Mouse (Mus musculus) midbrain, embryonic 14.5 days (tissue): ENCODE data around the gene Rab3gap2. TPM values are rescaled to one million over a fixed set of nuclear protein-coding genes. Genes with fewer than 3 reads are reported as not detected.

Experiments
- ATAC-seq: fragments of 200-750 bp; cut with Nextera tagmentation; 2 replicates; pipeline ENCODE4 v1.8.0; 2017; ENCODE audit warnings: moderate number of reproducible peaks, moderate library complexity; ENCODE audit not compliant: low FRiP score, low TSS enrichment
- DNase-seq: peaks from one replicate; pipeline ENCODE4 v3.0.0-alpha.2; 2015
- H3K27ac ChIP-seq: fragments of 300-500 bp; sonication (generic); replicated peaks from 2 replicates; pipeline ENCODE4 v1.5.1; 2014; ENCODE audit warnings: mild to moderate bottlenecking, low read depth, low read length, moderate library complexity
- H3K27me3 ChIP-seq: fragments of 300-500 bp; sonication (generic); 2 replicates; pipeline ENCODE4 v1.6.1; 2014; ENCODE audit warnings: low read length, control low read depth, mixed read lengths; ENCODE audit not compliant: control insufficient read depth, insufficient read depth
- H3K36me3 ChIP-seq: fragments of 300-500 bp; sonication (generic); 2 replicates; pipeline ENCODE4 v1.6.1; 2014; ENCODE audit warnings: low read length, control low read depth; ENCODE audit not compliant: control insufficient read depth, insufficient read depth
- H3K4me1 ChIP-seq: fragments of 300-500 bp; sonication (generic); 2 replicates; pipeline ENCODE4 v1.6.1; 2014; ENCODE audit warnings: mild to moderate bottlenecking, antibody characterized with exemption, low read length, control low read depth; ENCODE audit not compliant: control insufficient read depth, insufficient read depth
- H3K4me2 ChIP-seq: fragments of 300-500 bp; sonication (generic); 2 replicates; pipeline ENCODE4 v1.6.1; 2014; ENCODE audit warnings: mild to moderate bottlenecking, low read length, moderate library complexity
- H3K4me3 ChIP-seq: fragments of 300-500 bp; sonication (generic); replicated peaks from 2 replicates; pipeline ENCODE4 v1.5.1; 2014; ENCODE audit warnings: low read depth, low read length
- H3K9ac ChIP-seq: fragments of 300-500 bp; sonication (generic); replicated peaks from 2 replicates; pipeline ENCODE4 v1.6.1; 2014; ENCODE audit warnings: mild to moderate bottlenecking, low read length, moderate library complexity
- H3K9me3 ChIP-seq: fragments of 300-500 bp; sonication (generic); 2 replicates; pipeline ENCODE4 v1.6.1; 2016; ENCODE audit warnings: low read length, control low read depth, mixed read lengths; ENCODE audit not compliant: control insufficient read depth
- WGBS: fragments of 180-500 bp; shearing (Covaris S2); extraction: QIAGEN DNeasy Blood & Tissue Kit; methylation state at CpG from one replicate; pipeline ENCODE4 v1.1.7; 2014; 5-methylcytosine and 5-hydroxymethylcytosine counted together
- polyA plus RNA-seq: library from polyadenylated mRNA; unstranded; fragments of >200 nt; fragmentation: Nextera tagmentation; extraction: Ambion mirVana; gene quantifications from 2 replicates; pipeline ENCODE4 v1.2.1, GENCODE M21; 2014

Rab3gap2 gene
- 20.6 and 26.5 TPM in 2 replicates for polyA plus RNA-seq

GRCm38 (mm10) chr1:185203909-185204661 lies at the start of gene Rab3gap2:
Gene Rab3gap2 (plus strand): TSS chr1:185204117.
- ATAC-seq (peak; percentile 93), DNase-seq (peak; percentile 99)
- peak within 1 kb of the TSS; percentile 80 for H3K27ac ChIP-seq
- H3K4me3 ChIP-seq, result peak within 1 kb of the TSS; percentile 77
- peaks cover 11% of the 10 kb centered on the region for H3K4me1 ChIP-seq
- H3K36me3 ChIP-seq, result no peaks in the 10 kb centered on the region
- peak within 1 kb of the TSS; percentile 80 for H3K9ac ChIP-seq
- H3K9me3 ChIP-seq, result no peaks in the 10 kb centered on the region
- peak within 1 kb of the TSS; percentile 82 for H3K4me2 ChIP-seq
- under 1% methylated on average over 57 of the region's 57 CpGs for WGBS
- H3K27me3 ChIP-seq, result no peaks in the 10 kb centered on the region

DNA sequence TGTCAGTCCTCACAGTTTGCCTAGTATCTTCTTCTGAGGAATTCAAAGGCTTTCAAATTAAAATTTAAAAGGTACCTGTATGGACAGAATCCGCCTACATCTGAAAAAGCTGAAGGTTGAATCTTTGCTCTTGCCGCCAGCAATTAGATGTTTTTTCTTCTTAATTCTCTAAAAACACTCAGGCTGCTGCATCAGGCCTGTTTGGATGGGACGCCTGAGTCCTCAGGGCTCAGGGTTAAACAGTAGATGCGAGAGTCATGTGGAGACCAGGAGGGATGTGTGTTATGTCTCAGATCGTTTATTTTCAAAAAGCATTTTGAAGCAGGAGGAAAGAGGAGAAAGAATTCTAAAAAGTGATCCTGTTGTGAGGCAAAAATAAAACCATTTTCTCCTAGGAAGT lies 30.3 kb upstream of the Rab3gap2 start:
- WGBS, result 93% methylated on average over 5 of the region's 5 CpGs
- no peak overlapping the region for H3K27ac ChIP-seq
- no peaks in the 10 kb centered on the region for H3K9me3 ChIP-seq
- H3K4me1 ChIP-seq, result no peaks in the 10 kb centered on the region
- no peak overlapping the region for H3K4me3 ChIP-seq
- DNase-seq (no peak), ATAC-seq (no peak)
- no peak overlapping the region for H3K9ac ChIP-seq
- H3K27me3 ChIP-seq, result no peaks in the 10 kb centered on the region
- no peaks in the 10 kb centered on the region for H3K36me3 ChIP-seq
- no peak overlapping the region for H3K4me2 ChIP-seq

- Histone ChIP-seq H3K9ac (no peak overlapping the region), H3K27me3 (no peaks in the 10 kb centered on the region), H3K9me3 (no peaks in the 10 kb centered on the region), H3K4me3 (no peak overlapping the region), H3K27ac (no peak overlapping the region), H3K4me2 (no peak overlapping the region), H3K4me1 (no peaks in the 10 kb centered on the region), H3K36me3 (no peaks in the 10 kb centered on the region)
- WGBS, result 89% methylated on average over 6 of the region's 6 CpGs
- ATAC-seq (no peak), DNase-seq (no peak)
These were observed 26.1 kb upstream of the Rab3gap2 start for GRCm38 (mm10) chr1:185177860-185178259.

DNA sequence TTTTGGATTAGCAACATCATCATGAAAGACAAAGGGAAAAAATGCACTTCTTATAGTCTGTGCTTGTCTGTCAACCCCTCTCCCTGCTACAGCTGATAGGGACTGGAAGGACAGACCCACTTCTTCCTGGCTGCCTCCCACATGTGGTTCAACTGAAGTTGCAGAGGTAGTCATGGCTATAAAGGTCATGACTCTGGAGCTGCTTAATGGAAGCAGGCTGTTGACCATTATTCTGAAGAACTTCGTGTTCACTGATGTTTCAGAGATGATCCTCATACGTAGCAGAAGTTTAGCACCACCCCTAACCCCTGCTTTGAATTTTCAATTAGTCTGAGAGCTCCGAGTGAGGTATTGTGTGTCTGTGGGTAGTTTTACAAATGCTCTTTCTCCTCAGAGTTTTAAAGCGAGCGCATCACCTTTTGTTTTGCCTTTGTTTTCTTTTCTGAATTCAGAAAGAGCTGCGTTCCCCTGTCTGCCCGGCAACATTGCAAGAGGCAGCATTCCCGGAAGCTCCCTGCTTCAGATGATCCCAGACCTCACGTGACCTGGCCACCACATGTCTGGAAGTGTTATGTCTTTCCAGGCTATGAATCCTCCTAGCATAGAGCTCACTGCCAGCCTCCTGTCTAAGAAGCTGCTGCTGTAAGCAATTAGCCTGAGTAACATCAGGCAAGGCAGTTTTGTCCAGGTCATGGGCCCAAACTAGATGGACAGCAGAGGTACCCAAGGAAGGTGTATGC lies 20.2 kb upstream of the Rab3gap2 start:
- DNase-seq, result peak; percentile 35
- Histone ChIP-seq H3K27ac (no peak overlapping the region), H3K4me3 (no peak overlapping the region)

DNA sequence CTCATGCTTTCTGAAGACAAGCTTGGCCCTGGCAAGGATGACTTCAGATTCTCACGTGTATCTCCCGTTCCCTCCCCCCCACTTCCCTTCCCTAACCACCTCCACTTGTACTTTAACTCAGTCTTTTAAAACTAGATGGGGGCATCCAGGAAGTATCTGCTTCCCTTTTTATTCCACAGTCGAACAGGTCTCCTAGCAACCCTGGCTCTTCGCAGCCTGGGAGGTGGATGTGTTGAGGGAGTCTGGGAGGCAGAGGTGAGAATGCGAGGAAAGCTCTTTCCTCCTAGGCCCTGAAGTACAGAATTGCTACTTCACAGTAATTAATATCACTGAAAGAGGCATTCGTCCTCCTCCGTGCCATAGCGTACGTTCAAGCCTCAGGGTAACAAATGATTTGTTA lies 18.4 kb upstream of the Rab3gap2 start:
- WGBS, result 31% methylated on average over 9 of the region's 9 CpGs
- Histone ChIP-seq H3K4me3 (no peak overlapping the region), H3K36me3 (no peaks in the 10 kb centered on the region), H3K27ac (no peak overlapping the region), H3K4me1 (0 out of 2 replicates have a peak, but pooled peaks cover 3% of the 10 kb centered on the region), H3K9ac (no peak overlapping the region), H3K9me3 (no peaks in the 10 kb centered on the region), H3K4me2 (no peak overlapping the region), H3K27me3 (no peaks in the 10 kb centered on the region)
- ATAC-seq (no peak), DNase-seq (peak; percentile 50)

More for the DNA sequence above, 20.2 kb upstream of the Rab3gap2 start:
- H3K4me1 ChIP-seq, result 0 out of 2 replicates have a peak, but pooled peaks cover 3% of the 10 kb centered on the region
- no peak for ATAC-seq
- H3K36me3 ChIP-seq, result no peaks in the 10 kb centered on the region
- H3K9me3 ChIP-seq, result no peaks in the 10 kb centered on the region
- no peak overlapping the region for H3K9ac ChIP-seq
- H3K27me3 ChIP-seq, result no peaks in the 10 kb centered on the region
- 26% methylated on average over 9 of the region's 9 CpGs for WGBS
- H3K4me2 ChIP-seq, result 0 out of 2 replicates have a peak overlapping the region, but pooled peaks have one; percentile 15

DNA sequence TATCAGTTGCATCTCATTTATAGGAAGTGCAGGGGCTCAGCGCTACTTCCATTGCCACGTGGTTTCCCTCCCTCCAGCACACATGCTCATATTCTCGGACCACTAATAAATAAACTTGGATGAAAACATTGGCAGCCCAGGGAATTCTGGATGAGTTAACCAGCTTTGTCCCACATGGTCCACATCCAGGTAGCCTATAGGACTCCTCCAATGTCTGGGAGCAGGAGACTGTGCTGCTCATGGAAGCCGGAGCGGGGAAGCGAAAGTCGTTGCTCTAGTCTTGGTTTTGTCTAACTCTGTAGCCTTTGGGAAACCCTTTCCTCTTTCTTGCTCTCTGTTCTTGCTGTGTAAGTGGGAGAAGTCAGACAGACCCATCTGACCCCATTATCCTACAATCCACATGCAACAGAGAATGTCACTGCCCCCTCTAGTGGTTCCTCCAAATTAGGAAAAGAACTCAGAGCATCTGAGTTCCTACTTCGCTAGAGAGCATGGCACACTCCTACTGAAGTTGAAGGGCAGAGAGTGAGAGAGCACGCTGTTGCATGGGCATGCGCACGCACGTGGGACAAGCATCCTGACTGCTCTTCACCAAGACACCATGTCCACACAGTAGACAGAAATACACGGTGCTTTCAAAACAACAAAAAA lies 16.7 kb upstream of the Rab3gap2 start:
- WGBS, result 67% methylated on average over 13 of the region's 13 CpGs
- Histone ChIP-seq H3K27ac (no peak overlapping the region), H3K9ac (no peak overlapping the region), H3K27me3 (no peaks in the 10 kb centered on the region), H3K9me3 (no peaks in the 10 kb centered on the region), H3K4me2 (no peak overlapping the region), H3K36me3 (no peaks in the 10 kb centered on the region), H3K4me3 (no peak overlapping the region), H3K4me1 (0 out of 2 replicates have a peak, but pooled peaks cover 3% of the 10 kb centered on the region)
- DNase-seq (peak; percentile 85), ATAC-seq (peak; percentile 43; the same call in 1 of the 2 replicates)

DNA sequence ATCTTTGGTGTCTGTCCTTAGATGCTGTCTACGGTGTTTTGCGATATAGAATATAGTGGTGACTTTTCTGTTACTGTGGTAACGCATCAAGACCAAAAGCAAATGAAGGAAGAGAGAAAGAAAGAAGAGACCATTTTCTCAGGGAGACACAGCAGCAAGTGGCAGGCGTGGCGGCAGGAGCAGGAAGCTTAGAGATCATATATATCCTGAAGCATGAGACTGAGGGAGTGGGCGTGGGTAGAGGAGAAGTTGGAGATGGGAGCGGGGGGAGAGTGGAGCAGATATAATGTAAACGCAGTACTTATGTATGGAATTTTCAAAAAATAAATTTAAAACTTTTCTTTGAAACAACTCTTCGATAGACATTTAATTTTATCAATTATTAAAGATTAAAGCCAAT lies 14.0 kb upstream of the Rab3gap2 start:
- no peak overlapping the region for H3K9ac ChIP-seq
- no peaks in the 10 kb centered on the region for H3K4me1 ChIP-seq
- ATAC-seq (no peak), DNase-seq (no peak)
- H3K4me2 ChIP-seq, result no peak overlapping the region
- no peaks in the 10 kb centered on the region for H3K9me3 ChIP-seq
- WGBS, result 90% methylated on average over 9 of the region's 9 CpGs
- H3K36me3 ChIP-seq, result no peaks in the 10 kb centered on the region
- no peak overlapping the region for H3K4me3 ChIP-seq
- no peak overlapping the region for H3K27ac ChIP-seq
- no peaks in the 10 kb centered on the region for H3K27me3 ChIP-seq

GRCm38 (mm10) chr1:185192087-185192486 lies 11.8 kb upstream of the Rab3gap2 start:
- Histone ChIP-seq H3K4me3 (no peak overlapping the region), H3K9ac (no peak overlapping the region), H3K27ac (no peak overlapping the region), H3K4me1 (no peaks in the 10 kb centered on the region), H3K4me2 (no peak overlapping the region), H3K9me3 (no peaks in the 10 kb centered on the region), H3K27me3 (no peaks in the 10 kb centered on the region), H3K36me3 (no peaks in the 10 kb centered on the region)
- ATAC-seq, result no peak
- DNase-seq, result no peak
- WGBS, result 83% methylated on average over 8 of the region's 8 CpGs
